Mouse (Mus musculus) ZHBTc4 (cell line): ENCODE measurements at regions not wholly inside any gene's neighbourhood (a gene's known extent, or its start where the extent isn't known, plus 50 kb on each side); places are given as distances from the start of the nearest gene placed in this dataset.
"Not testable (repeated sequence)": the region's sequence is repeated elsewhere in the genome, so short reads cannot be mapped to it uniquely, and the experiment has no call there.

Source experiments
- DNase-seq: peaks from one replicate; pipeline ENCODE4 v3.0.0-alpha.2; 2011; ENCODE audit warnings: low read depth, low spot score

DNA sequence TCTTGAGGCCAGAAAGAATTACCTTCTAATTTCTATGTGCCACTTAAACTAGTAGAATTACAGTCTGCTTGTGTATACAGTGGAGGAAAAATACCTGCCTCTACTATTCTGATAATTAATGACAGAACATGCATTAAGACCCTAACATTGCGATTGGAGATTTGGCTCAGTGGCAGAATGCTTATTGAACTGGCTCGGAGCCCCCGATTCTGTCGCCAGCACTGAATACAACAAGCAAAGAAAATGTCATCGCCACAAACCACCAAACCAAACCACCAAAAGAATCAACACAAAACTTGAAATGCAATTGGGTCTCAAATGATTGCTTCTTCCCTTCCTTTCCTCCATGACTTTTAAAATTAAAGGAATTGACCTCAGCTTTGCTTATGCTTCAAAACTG lies 122.9 kb upstream of the Emcn start:
- no peak for DNase-seq

DNA sequence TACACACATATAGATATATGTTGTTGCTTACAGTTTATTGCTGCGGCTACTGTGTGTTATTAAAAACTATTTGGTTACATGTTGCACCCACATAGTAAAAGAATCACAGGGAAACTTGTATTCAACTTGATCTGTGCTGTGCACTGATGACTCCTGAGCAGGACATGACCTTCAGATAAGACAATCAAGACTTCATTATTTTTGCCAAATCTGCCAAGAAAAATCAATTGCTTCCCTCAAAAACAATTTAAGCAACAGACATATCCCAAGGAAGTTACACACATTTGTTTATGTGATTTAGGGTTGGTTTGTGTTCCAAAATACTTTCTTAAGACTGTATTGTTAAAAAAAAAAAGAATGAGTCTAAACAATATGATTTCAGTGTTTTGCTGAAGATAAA lies 114.7 kb upstream of the Emcn start:
- no peak for DNase-seq

DNA sequence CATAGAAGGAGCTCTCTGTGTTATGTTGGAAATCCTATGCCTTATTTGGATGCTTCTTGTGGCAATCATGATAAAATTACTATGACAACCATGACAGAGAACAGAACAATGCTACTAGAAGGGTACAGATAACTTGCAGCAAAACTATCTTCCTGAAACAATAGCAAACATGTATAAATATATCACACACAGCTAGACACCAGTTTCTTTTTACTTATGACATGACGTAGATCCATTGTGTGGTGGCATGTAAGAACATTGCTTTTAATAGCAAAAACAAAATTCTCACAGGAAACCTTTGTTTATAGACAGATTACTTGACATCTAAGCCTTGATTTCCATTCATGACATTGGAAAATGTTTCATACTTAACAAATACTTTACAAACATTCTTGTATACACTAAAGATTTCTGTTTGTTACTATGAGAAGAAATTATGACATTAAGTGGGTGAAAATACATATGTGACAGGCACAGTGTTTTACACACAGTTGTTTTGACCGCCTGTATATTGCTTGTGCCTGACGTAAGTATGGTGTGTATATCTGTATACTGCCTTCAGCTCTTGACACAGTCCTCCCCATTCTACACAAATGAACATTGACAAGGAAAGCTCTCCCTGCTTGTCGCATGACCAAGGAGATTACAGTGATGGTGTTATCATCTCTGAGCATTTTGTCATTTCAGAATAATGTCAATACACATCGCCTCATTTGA lies 113.6 kb upstream of the Emcn start:
- DNase-seq, result no peak

DNA sequence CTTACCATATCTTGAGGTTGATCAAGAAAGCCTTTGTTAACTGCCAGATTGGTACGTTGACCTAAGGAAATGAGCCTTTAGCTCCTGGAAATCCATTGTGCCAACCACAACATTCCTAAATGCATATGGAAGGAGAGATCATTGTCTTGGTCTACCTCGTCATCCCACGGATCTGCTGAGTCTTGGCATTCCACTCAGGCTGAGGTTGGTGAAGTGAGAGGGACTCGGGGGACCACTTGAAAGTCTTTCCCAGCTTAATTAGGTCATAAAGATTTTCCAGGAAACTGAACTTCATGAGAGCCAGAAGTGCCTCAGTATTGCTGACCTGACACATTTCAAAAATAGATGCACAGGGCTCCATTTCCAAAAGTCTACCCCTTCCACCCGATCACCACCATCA lies 112.5 kb upstream of the Emcn start:
- DNase-seq, result no peak

DNA sequence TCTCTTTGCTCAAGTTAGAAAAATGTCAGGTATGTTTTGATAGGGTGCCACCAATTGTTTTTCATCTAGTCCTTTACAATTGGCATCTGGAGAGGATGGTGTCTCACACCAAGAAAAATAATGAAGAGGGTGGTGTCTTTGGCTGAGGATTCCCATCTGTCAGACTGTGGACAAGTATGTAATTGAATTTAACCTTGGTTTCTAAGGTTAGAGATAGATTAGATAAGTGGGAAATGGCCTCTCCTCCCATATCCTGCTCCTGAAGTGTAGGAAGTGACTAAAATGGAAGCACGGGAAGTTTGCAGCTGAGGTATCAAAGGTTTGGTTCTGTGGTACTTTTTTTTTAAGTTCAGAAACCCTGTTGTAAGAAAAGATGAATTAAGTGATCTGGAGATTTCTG lies 98.0 kb upstream of the Emcn start:
- no peak for DNase-seq

DNA sequence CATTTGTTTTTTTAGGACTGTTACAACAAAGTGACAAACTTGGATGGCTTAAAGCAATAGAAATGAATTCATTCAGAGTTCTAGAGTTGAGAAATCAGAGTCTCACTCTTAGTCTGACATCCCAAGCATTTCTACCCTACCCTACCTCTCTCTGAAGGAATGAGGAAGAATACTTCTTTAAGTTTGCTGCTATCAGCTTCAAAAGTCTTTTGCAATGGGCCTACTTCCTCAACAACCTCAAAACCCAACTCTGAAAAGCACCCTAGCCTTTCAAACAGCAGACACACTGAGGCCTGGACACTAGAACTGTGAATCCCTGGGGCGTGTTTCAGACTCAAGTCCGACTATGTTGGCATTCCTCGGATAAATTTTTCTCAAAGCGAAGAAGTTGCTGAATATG lies 77.0 kb upstream of the Emcn start:
- DNase-seq, result no peak

DNA sequence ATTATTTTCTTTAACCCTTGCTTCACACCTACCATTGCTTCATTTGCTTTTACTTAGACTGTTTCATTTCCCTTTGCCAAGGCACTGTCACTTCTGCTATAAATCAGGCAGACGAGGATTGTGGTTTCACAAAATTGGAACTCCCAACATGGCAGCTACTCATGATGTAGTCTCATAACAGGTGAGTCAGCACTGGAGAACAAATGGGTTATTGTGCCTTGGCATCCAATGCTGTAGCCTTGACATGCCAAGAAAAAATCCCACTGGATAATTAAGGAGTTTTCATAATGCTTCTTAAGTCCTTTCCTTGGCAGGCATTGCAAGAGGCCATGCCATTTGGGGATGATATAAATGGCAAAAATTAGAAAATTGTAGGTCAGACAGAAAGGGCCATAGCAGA lies 73.1 kb upstream of the Emcn start:
- no peak for DNase-seq

DNA sequence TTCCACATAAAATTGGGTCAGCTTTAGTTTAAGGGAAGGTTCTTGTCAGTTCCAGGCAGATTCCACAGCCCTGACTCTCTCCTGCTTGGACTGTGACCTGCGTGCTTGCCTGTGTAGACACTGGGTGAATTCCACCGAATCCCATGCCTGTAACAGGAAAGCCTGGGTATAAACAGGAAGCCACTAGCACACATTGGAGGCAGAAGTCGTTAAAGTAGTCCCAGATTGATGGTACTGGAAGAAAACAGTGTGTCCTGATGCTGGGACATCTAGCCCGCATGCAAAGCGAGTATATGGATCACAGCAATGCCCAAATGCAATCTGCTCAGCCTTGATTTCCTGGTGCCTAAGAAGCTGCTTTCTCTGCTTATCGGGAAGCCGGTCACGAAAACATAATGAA lies 65.4 kb upstream of the Emcn start:
- no peak for DNase-seq

DNA sequence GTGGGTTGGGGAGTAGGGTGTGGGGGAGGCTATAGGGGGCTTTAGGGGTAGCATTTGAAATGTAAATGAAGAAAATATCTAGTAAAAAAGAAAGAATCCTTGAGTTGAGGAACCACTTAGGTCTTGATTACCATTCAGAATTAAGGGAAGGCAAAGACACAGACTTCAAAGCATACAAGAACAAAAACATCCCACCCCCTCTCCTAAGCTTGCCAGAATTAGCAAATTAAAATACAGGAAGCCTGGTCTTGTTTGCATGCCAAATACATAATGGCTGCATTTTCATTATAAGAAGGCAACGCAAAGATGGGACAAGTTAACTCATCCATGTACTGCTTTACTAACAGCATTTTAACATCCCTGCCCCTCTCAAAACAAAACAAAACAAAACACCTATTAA lies 61.6 kb upstream of the Emcn start:
- peak; percentile 9 for DNase-seq

DNA sequence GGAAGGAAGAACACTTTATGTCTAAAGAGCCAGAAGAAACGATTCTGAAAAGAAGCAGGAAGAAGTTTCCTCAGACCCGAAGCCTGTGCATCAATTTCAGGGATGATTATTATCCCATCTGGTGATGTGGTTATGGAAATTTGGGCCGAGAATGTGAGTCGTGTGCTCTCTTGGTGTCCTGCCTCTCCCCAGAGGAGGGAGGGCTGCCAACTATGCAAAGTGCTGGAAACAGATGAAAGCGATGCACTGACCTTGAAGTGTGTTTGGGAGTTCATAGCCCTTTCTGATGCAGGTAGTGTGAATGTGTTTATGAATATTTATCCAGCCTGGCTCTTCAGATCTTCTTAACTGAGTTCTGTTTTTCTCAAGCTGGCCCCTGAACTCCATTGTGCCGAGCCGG lies 59.8 kb upstream of the Emcn start:
- DNase-seq, result no peak

DNA sequence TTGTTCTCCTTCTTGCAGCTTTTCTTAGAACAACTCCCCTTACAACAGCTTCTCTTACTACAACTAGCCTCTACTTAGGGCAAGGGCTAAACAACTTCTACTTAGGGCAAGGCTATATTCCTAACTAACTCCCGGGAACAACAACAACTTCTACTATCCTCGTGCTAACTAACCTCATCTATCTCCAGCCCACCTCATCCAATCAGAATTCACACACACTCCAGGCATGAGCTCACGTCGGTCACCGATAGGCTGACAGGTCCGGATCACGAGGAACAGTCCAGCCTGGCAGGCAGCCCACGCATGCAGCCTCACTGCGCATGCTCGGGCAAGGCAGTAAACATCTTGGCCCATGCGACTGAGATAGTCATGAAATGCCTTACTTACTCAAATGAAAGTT lies 53.3 kb upstream of the Emcn start:
- not testable (repeated sequence) for DNase-seq

DNA sequence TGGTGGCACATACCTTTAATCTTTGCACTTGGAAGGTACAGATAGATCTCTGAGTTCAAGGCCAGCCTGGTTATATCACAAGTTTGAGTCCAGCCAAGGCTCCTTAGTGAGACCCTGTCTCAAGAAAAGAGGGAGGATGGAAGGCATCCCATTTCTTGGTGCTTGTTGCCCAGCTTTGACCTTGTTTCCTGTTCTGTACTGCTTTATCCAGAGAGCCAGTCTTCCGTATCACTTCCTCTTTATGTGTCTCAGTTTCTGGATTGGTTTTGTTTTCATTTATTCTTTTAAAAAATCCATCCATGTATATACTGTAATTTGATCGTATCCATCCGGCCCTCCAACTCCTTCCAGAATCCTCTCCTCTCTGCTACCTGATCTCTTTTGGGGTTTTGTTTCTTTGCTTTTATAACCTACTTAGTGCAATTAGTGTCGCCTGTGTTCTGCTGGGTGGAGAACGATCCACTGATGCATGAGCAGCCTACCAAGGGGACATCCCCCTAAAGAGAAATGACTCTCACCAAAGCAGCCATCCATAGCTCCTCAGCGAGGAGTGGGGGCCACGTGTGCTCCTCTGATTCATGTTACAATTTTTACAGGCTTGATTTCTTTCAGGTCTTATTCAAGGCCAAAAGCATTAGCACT lies 52.4 kb upstream of the Emcn start:
- DNase-seq, result no peak

DNA sequence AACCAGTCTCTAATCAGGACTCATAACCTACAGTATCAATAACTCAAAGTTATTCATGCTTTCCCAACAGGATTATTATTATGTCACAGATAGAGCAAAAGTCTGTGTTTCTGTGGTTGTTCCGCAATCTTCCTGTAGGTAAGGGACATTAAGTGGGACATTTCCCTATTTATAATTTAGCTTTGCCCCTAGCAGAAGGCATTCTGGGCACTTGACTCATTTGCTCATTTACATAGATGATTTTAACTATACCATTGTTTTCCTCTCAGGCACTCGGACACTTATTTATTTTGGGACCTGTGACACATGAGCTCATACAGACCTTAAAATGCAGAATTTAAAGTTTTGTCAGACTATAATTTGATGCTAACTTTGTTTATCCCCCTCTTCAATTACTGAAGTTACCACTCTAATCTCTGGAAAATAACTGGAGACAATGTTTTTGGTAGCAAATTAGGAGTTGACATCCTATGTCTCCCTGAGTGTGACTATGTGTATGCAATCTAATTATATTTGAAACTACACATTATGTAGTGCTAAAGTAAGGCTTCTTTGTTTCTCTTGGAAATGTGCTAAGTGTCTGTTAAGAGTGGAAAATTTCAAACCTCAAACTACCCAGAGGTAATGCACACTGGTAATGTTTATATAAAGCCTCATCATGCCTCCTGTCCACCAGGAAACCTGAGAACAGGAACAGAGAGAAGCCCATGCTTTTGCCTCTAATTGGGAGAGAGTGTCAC lies 51.8 kb upstream of the Emcn start:
- DNase-seq, result no peak

DNA sequence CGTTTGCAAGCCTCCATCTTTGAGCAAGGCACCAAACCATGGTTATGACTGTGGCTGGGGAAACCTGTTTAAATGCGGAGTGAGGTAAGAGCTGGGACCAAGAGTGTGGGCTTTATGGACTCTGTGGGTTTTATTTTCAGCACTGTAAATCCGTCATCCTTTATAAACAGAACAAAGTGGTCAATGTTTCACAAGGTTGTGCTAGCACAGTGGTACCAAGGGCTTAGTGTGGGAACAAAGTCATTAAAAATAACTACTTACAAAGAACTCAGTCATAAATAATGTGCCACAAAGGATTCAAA lies 51.2 kb upstream of the Emcn start:
- no peak for DNase-seq
